Comparison of ENCODE assay signal across 8 mouse cellular contexts in genomic region chr12:52700697-52701191, GRCm38 (mm10). TPM values are rescaled to one million over a fixed set of nuclear protein-coding genes. Genes with fewer than 3 reads are reported as not detected.
DNase-seq lines count a peak whose midpoint lies in the region; ATAC-seq and TF ChIP-seq lines count a peak whose summit lies in the region.

No protein-coding gene starts in this region.

- H3K9me3 ChIP-seq in kidney, embryonic 14.5 days (ENCODE audit: control insufficient read depth, low read length), result no peaks in the 10 kb centered on the region
- no peaks in the 10 kb centered on the region for H3K9me3 ChIP-seq in embryonic facial prominence, embryonic 15.5 days (replicated peaks)
- H3K9me3 ChIP-seq in limb, embryonic 14.5 days (ENCODE audit: control insufficient read depth, low read length), result no peaks in the 10 kb centered on the region

- no peak for TF ChIP-seq CTCF in bone marrow macrophage, adult 2 months (IDR thresholded peaks at IDR 0.05; ENCODE audit: low read depth, low read length)

- no peaks in the 10 kb centered on the region for H3K4me1 ChIP-seq in kidney, embryonic 14.5 days (ENCODE audit: control insufficient read depth, insufficient read depth, low read length)
- H3K4me1 ChIP-seq in bone marrow macrophage, adult 2 months (ENCODE audit: control insufficient read depth, insufficient read depth, low read length), result peaks cover 15% of the 10 kb centered on the region
- peaks cover 27% of the 10 kb centered on the region for H3K4me1 ChIP-seq in embryonic facial prominence, embryonic 15.5 days
- H3K4me1 ChIP-seq in limb, embryonic 14.5 days (ENCODE audit: control insufficient read depth, insufficient read depth, low read length), result peaks cover 41% of the 10 kb centered on the region

- TF ChIP-seq POLR2A in bone marrow macrophage, adult 2 months (IDR thresholded peaks at IDR 0.05; ENCODE audit: borderline replicate concordance, low read depth, low read length), result no peak
- TF ChIP-seq POLR2A in limb, embryonic 14.5 days (IDR thresholded peaks at IDR 0.05; ENCODE audit: borderline replicate concordance, extremely low read depth, insufficient read depth, insufficient read length), result no peak

- peak overlapping the region; percentile 49 for H3K4me2 ChIP-seq in kidney, embryonic 14.5 days (replicated peaks; ENCODE audit: low read depth, low read length)
- H3K4me2 ChIP-seq in embryonic facial prominence, embryonic 15.5 days (replicated peaks), result peak overlapping the region; percentile 44
- H3K4me2 ChIP-seq in limb, embryonic 14.5 days (replicated peaks; ENCODE audit: low read depth, low read length, severe bottlenecking), result peak overlapping the region; percentile 48

- H3K36me3 ChIP-seq in kidney, embryonic 14.5 days (ENCODE audit: control insufficient read depth, insufficient read depth, low read length), result no peaks in the 10 kb centered on the region
- H3K36me3 ChIP-seq in embryonic facial prominence, embryonic 15.5 days, result no peaks in the 10 kb centered on the region
- no peaks in the 10 kb centered on the region for H3K36me3 ChIP-seq in limb, embryonic 14.5 days (ENCODE audit: control insufficient read depth, insufficient read depth, low read length)

- DNase-seq in kidney, adult 11 months, result no peak
- DNase-seq in limb, embryonic 14.5 days (ENCODE audit: low spot score), result peak; percentile 23
- DNase-seq in right cerebral cortex, postnatal 4 days, result peak; percentile 20
- DNase-seq in adipocyte (ENCODE audit: low spot score), result no peak

- no peak overlapping the region; the same call in 1 of the 2 replicates for H3K27ac ChIP-seq in kidney, embryonic 14.5 days (ENCODE audit: low read depth, low read length)
- peak overlapping the region; percentile 32 for H3K27ac ChIP-seq in bone marrow macrophage, adult 2 months (ENCODE audit: insufficient read depth, low read depth, low read length)
- peak overlapping the region; percentile 82 for H3K27ac ChIP-seq in embryonic facial prominence, embryonic 15.5 days (replicated peaks)
- H3K27ac ChIP-seq in limb, embryonic 14.5 days (replicated peaks; ENCODE audit: low read depth, low read length), result peak overlapping the region; percentile 68; the same call in 1 of the 2 replicates

- H3K27me3 ChIP-seq in kidney, embryonic 14.5 days (ENCODE audit: control insufficient read depth, insufficient read depth, low read length), result no peaks in the 10 kb centered on the region
- no peaks in the 10 kb centered on the region for H3K27me3 ChIP-seq in embryonic facial prominence, embryonic 15.5 days
- H3K27me3 ChIP-seq in limb, embryonic 14.5 days (ENCODE audit: control insufficient read depth, insufficient read depth, low read length), result no peaks in the 10 kb centered on the region

- WGBS in kidney, embryonic 14.5 days, result 16% methylated on average over 15 of the region's 15 CpGs
- 27% methylated on average over 15 of the region's 15 CpGs for WGBS in embryonic facial prominence, embryonic 15.5 days
- WGBS in limb, embryonic 14.5 days, result 15% methylated on average over 15 of the region's 15 CpGs

- ATAC-seq in kidney, embryonic 14.5 days (ENCODE audit: low FRiP score, low TSS enrichment), result peak; percentile 50; the same call in 1 of the 2 replicates
- peak; percentile 56; the same call in 1 of the 2 replicates for ATAC-seq in embryonic facial prominence, embryonic 15.5 days (ENCODE audit: insufficient number of reproducible peaks, low FRiP score, low TSS enrichment, low read depth)
- no peak for ATAC-seq in limb, embryonic 14.5 days (ENCODE audit: low FRiP score, low read depth)
- no peak for ATAC-seq in monocyte, adult 5-6 weeks (replicated peaks; ENCODE audit: insufficient number of reproducible peaks, low FRiP score, low TSS enrichment, poor library complexity, severe bottlenecking)

- peak overlapping the region; percentile 17; the same call in 1 of the 2 replicates for H3K4me3 ChIP-seq in kidney, embryonic 14.5 days (ENCODE audit: low read length)
- no peak overlapping the region for H3K4me3 ChIP-seq in bone marrow macrophage, adult 2 months (ENCODE audit: insufficient read depth, low read length)
- peak overlapping the region; percentile 19 for H3K4me3 ChIP-seq in embryonic facial prominence, embryonic 15.5 days (replicated peaks)
- peak overlapping the region; percentile 22 for H3K4me3 ChIP-seq in limb, embryonic 14.5 days (replicated peaks; ENCODE audit: low read length)

- no peak overlapping the region for H3K9ac ChIP-seq in kidney, embryonic 14.5 days (ENCODE audit: low read depth, low read length)
- H3K9ac ChIP-seq in embryonic facial prominence, embryonic 15.5 days, result no peak overlapping the region; the same call in 1 of the 2 replicates
- peak overlapping the region; percentile 43 for H3K9ac ChIP-seq in limb, embryonic 14.5 days (ENCODE audit: low read depth, low read length, severe bottlenecking)

RNA-seq across cellular contexts. Expression of gene Akap6, which starts 1.6 kb away (rescaled TPM):
- polyA plus RNA-seq in kidney, embryonic 14.5 days (2014; fragmentation: Nextera tagmentation; extraction: Ambion mirVana), result 0.04 and 0.18 TPM in 2 replicates
- polyA plus RNA-seq in bone marrow macrophage, adult 2 months (2012; ENCODE audit: insufficient read depth, insufficient read length, missing spikeins), result 0.05 TPM in 1 of 2 replicates, not detected in the other
- polyA plus RNA-seq in embryonic facial prominence, embryonic 15.5 days (2015; fragmentation: Nextera tagmentation; extraction: Ambion mirVana), result 2.2 and 3.2 TPM in 2 replicates
- polyA plus RNA-seq in limb, embryonic 14.5 days (2012; rRNA removed), result 1.2 and 1.4 TPM in 2 replicates
- polyA plus RNA-seq in limb, embryonic 14.5 days (2014; fragmentation: Nextera tagmentation; extraction: Ambion mirVana), result 1.6 and 2.0 TPM in 2 replicates
- total RNA-seq in monocyte, adult 5-6 weeks (2017), result 0.10 to 0.11 TPM in 2 of 3 replicates, not detected in the other

Comparison
In these comparisons a context has a peak if more than half of its experiments do, and no peak if none do; other contexts are left out.
1. ATAC-seq: peak in kidney, embryonic 14.5 days (single experiment) and embryonic facial prominence, embryonic 15.5 days (single experiment); none in limb, embryonic 14.5 days (single experiment) and monocyte, adult 5-6 weeks (single experiment).
2. DNase-seq: peak in limb, embryonic 14.5 days (single experiment) and right cerebral cortex, postnatal 4 days (single experiment); none in kidney, adult 11 months (single experiment) and adipocyte (single experiment).
3. Peak in every context shown above with its lines, with median percentiles within 50 percentile points of each other: H3K4me2 ChIP-seq.